Mouse (Mus musculus) frontal cortex, postnatal 25 days (tissue): Measurements from ENCODE around the gene Enpep.

Experiments used
- DNase-seq, 2 experiments: peaks; one replicate each; pipeline ENCODE4 v3.0.0; 2022; ENCODE audit warnings: low spot score in 2 of 2

Gene Enpep

GRCm38 (mm10) chr3:129312511-129312910, 20.0 kb downstream of the Enpep start:
- DNase-seq = no peak

- no peak for DNase-seq
These were observed 20.6 kb downstream of the Enpep start for GRCm38 (mm10) chr3:129311951-129312350.

DNA sequence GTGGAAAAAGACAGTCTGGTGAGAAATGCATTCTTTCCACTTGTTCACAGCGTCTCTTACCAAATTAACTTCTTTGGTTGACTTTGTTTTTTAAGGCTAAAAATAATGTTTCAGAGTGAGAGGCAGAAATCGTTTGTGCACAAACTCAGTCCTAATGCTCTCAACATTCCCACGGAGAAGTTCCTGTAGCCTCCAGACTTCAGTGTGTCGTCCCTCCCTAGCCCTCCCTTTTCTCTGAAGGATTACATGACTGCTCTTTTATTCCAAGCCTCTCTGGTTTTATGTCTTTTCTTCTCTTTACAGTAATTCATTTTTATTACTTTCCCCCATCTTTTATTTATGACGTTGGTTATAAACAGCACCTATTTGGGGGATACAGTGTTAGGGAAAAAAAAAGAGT, 22.6 kb downstream of the Enpep start:
- DNase-seq = no peak

GRCm38 (mm10) chr3:129308876-129309275, 23.6 kb downstream of the Enpep start:
- DNase-seq = no peak

DNA sequence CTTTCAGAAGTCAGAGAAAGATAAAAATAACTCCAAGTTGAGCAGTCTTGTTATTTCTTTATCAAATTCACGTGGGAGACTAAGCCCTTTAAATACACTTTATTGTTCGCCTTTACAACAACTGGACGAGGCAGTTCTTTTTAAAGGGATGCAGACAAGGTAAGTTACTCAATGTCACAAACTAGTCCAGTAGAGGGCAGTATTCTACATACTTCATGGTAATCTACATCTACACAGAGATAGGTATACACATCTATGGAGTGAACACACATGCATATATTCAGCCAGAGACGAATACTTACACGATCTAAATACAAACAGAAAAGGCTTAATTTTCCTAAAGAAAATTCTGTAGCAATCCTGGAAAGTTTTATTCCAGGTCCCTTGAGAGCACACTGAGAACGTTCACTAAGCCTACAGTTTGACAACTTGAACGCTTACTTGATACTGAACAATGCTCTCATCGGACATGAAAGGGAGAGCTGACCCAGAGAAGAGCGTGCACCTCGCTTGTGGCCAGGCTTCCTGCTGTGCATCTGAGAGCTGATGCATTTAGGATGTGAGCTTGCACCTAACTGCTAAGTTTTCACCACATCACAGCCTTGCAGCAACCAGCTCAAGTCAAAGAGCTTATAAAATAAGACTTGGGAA, 24.3 kb downstream of the Enpep start:
- DNase-seq = no peak

- no peak for DNase-seq
These were observed 28.6 kb downstream of the Enpep start for GRCm38 (mm10) chr3:129303941-129304340.

DNA sequence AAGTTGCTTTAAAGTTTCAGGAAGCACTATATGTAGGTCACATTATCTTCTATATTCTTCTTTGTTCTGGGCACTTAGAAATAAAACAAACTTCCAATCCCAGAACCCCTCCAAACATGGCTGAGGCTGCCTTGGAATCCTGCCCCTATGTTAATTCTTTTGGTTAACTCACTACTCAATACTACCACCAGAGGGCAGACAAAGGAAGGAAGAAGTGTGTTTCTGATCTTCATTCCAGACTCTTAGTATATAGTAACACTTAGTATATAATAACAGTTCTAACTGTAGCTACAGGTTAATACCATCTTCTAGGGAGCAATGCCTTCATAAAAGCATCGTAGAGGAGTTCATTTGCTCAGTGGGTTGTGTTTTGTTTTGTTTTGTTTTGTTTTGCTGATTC, 32.6 kb downstream of the Enpep start:
- DNase-seq = no peak

DNA sequence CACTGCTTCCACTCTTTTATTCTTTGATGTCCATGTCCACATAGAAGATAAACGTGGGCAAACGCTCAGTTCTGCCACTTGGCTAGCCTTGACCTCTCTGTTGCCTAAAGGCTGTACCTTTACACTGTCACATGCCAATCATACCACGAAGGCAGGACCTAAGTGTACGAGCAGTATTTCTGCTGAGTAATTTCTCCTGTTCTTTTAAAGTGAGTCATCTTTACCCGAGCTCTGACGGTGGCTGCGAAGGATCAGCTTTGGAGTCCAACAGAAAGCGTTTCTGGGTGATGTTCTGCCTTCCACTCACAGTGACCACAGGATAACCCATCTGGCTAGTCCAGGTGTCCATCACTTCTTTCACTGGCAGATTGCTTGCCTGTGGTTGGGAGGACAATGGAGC, 33.9 kb downstream of the Enpep start:
- no peak for DNase-seq

- DNase-seq = no peak
These were observed 35.5 kb downstream of the Enpep start for GRCm38 (mm10) chr3:129296994-129297393.

DNA sequence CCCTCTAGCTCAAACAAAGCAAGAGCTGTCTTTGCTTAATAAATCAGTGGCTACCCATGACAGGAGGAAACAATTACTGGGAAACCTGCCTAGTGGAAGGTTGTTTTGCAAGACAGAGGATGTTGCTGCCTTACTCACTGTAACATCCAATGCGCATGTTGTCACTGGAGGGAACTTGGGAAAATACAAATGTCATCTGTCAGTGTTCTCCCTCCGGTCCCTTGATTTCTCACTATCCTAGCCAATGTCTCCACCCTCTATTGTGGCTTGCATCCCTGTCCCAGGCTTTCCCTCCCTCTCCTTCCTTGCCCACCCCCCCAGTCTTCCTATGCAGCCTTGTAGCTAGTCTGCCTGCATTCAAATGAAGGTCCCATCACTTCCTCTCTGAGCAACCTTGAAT, 36.6 kb downstream of the Enpep start:
- DNase-seq = no peak

DNA sequence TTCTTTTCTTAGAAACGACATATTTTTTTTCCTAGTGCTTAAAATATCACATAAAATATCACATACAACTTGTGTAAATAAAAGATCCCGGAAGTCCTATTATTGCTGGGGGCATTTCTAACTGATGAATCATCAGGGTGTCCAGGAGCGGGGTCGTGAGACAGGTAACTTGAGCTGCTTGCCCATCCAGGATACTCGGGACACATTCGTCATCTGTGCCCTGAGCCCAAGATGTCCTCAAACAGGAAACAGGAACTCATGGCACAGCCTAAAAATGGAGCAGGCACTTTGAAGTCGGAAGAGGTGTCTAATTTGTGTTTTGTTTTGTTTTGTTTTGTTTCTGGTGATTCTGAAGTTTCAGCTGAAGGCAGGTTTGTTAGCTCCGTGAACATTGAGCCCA, 43.0 kb downstream of the Enpep start:
- no peak for DNase-seq

DNA sequence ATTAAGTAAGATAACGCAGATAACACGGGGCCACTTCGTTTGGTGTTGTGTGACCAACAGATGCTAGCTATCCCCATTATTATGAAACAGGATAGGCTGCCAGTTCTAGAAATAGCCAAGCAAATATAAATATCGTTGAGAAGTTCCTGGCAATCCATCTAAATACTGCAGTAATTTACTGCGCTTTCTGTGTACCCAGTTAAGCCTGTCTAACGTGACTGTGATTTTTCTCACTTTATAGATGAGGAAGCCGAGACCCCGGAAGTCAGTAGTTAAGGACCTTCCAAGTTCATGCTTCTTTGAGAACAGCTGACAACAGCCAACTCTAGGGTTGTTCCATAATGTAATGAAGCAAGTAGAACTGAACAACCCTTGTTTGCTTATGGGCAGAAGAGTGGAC, 45.4 kb downstream of the Enpep start:
- no peak for DNase-seq

DNA sequence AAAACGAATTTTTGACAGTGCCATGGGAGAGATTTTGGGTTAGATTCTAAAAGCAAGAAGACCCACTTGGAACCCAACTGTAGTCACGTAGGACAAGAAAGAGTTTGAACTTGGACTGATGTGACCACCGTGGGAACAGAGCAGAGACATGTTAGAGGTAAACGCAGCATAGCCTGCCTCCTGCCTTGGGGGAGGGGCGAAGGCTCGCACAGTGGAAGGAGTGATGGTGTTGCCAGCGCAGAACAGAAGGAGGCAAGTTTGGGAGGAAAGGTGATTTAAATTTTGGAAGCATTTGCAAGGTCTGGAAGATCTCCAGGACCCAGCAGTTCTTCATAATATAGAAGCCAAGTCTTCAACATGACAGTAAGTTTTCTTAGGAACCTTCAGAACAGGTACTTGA, 46.1 kb downstream of the Enpep start:
- no peak for DNase-seq

DNA sequence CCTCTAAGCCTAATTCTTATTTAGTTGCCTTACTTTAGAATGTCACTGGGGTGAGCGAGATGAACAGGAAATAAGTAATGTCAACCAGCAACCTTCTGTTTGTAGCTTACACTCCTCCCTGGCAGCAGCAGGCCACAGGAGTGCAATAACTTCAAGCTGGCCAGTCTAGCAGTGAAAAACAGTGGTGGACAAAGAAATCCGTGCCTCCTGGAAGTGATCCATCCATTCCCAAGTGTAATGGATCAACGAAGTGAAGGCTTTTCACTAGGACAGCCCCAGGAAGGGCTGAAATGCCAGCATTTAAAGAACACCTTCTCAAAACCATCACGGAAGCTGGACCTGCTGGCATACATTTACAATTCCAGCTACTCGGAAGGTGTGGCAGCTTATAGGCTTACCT, 48.2 kb downstream of the Enpep start:
- DNase-seq = no peak

DNA sequence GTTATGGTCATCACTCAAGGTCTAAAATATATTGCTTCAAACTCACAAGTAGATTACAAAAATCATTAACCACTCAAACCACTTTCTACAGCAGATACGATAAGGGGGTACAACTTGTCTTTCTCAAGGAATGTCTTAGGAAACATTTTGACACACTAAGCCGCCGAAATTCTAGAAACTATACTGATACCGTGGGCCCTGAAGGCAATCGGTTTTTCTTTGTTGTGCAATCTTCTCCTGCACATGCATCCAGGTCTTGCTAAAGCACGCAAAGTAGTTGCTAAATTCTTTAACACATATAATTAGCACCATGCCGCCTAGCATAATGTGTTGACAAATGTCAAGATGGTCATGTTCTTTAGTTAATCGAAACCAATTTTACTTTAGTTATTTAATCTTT, 53.1 kb downstream of the Enpep start:
- no peak for DNase-seq

DNA sequence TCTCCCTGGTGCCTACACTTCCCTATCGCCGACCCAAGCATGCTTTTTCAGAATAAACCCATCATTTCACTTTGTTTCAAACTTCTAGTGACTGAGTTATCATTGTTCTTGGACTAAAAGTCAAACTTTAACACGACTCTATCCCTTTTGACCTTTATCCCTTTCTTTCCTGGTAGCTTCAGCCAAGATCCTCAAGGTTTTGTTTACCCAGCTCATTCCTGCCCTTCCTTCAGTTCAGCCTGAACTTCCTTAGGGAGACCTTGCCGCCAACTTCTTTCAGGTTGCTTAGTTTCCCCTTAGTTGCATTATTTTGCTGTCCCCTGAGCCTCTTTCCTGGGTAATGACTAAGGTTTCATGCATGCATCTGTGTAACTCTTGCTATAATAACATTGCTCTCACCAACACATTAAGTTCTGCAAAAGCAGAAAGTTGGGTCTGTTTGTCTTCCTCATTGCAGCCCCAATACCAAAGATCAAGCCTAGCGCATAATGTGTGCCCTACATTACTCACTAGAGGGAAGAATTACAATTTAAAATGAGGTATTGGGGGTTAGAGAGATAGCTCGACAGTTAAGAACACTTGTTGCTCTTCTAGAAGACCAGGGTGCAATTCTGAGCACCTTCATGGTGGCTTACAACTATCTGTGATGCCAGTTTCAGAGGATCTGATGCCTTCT, 59.2 kb downstream of the Enpep start:
- DNase-seq = no peak

DNA sequence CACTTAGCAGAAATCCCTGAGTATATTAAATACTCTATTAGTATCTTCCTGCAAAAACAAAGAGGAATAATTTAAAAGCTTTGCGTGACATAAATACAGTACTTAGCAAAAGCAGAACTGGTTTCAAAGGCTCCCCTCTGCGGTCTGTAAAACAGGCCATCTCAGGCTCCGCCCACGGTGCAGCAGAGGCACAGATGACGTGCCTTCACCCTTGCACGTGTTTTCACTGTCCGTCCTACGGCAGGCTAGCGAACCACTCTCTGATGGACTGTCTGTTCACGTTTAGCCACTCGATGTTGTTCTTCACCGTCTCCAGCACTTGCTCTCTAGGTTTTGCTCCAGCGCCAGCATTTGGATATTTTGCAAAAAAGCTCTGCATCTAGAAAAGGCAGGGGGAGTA, 62.5 kb downstream of the Enpep start:
- DNase-seq = no peak

DNA sequence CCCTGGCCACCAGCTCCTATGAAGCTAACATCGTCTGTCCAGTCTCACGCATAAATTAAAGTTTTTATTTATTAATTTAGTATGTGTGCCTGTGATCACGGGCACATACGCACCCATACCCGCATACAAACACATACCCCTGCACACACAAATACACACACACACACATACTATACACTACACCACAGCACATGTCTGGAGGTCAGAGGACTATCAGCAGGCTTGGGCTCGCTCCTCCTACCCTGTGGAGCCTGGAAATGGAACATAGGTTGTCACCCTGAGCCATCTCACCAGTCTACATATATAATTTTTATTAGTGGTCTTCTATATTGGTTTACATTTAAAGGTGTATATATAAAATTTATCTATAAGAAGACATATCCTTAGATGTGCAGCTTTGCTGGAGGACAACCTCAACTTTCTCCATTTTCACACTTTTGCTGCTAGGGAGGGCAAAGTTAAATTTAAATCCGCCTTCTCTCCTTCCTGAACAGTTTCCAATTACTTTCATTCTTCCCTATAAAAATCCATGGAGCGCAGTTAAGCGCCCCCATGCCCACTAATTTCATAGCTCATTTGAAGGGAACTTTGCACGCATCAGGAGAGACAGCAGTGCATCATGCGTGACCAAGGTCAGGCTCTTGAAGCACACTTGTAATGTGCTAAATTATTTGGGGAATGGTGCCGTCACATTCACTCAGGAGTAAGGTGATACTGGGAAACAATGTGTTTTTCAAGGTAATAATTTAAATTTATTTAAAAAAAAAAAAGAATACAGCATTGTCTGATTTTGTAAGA, 63.4 kb downstream of the Enpep start:
- no peak for DNase-seq

GRCm38 (mm10) chr3:129258497-129258896, 74.0 kb downstream of the Enpep start:
- DNase-seq = no peak

DNA sequence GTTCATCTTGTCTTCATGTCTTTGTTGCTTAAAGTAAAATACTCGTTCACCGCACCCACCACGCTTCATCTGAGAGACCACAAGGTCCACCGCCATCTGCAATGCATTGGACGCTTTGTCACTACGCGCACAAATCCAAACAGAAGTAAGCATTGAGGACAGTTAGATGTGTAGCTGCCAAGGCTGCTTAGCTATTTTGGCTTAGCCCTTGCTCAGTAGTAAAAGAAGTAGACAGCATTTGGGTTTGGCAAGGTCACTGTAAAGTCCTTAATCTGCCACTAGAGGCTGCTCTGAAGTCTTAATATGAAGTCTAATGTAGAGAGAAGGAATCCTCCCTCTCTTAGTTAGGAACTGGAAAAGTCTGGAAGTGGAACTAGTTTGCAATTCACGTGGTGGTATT, 75.8 kb downstream of the Enpep start:
- DNase-seq = no peak

DNA sequence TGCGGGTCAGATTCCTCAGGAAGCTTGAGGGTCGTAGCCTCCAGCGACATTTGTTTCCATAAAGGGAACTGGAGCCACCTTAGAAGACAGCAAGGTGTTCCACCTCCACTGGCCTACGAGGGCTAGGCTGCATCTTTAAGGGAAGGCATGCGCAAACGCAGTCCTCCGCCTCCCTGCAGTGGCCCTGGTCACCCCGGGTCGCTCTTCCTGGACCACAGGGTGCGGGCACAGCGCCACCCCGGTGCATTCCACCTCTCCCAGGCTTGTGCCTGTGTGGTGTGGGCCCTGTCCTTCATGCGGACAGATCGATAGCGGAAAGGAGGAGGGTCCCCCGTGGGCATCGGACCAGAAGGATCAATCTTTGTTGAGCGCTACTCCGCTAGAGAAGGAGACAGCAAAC, 76.2 kb downstream of the Enpep start:
- no peak for DNase-seq

DNA sequence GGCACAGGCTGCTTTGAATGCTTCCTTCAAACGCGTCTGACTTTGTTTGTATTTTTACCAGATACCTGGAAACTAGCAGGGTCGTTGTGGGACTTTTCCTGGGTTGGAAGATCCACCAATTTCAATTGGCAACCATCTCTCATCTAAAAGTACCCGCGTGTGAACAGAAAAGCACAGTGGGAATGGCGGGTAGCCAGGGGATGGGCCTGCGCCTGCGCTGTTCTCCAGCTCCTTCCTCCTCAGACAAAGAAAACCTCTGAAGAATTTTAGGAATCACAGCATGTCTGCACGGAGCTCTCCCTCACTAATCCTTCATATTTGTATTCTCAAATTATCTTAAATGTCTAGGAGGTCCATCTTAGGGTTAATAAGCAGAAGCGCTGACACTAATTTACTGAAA, 78.3 kb downstream of the Enpep start:
- DNase-seq = no peak

- no peak for DNase-seq
These were observed 81.5 kb downstream of the Enpep start for GRCm38 (mm10) chr3:129250997-129251396.
